Mouse (Mus musculus) ovary, postnatal 36 days (tissue): ENCODE results near the gene Plce1.
"Not testable (repeated sequence)": the region's sequence is repeated elsewhere in the genome, so short reads cannot be mapped to it uniquely, and the experiment has no call there.

Source experiments
- DNase-seq: peaks from one replicate; pipeline ENCODE4 v3.0.0; 2022; ENCODE audit warnings: low spot score, mixed read lengths

Gene Plce1

GRCm38 (mm10) chr19:38639805-38640204 lies 158.9 kb downstream of the Plce1 start:
- DNase-seq = peak; percentile 17

- not testable (repeated sequence) for DNase-seq
Observed at GRCm38 (mm10) chr19:38642515-38642914, 161.6 kb downstream of the Plce1 start.

- DNase-seq = no peak
Observed at GRCm38 (mm10) chr19:38644871-38645595, 164.1 kb downstream of the Plce1 start.

- no peak for DNase-seq
Observed at GRCm38 (mm10) chr19:38657980-38658379, 177.1 kb downstream of the Plce1 start.

- DNase-seq = no peak
Observed at GRCm38 (mm10) chr19:38665398-38665797, 184.5 kb downstream of the Plce1 start.

- DNase-seq = no peak
Observed at GRCm38 (mm10) chr19:38672015-38672600, 191.2 kb downstream of the Plce1 start.

GRCm38 (mm10) chr19:38673936-38674335 lies 193.0 kb downstream of the Plce1 start:
- DNase-seq = no peak

GRCm38 (mm10) chr19:38678655-38679054 lies 197.7 kb downstream of the Plce1 start:
- DNase-seq = no peak

GRCm38 (mm10) chr19:38679520-38679919 lies 198.6 kb downstream of the Plce1 start:
- DNase-seq = no peak

- no peak for DNase-seq
Observed at GRCm38 (mm10) chr19:38687326-38687725, 206.4 kb downstream of the Plce1 start.

GRCm38 (mm10) chr19:38688741-38689507 lies 208.0 kb downstream of the Plce1 start:
- no peak for DNase-seq

- no peak for DNase-seq
Observed at GRCm38 (mm10) chr19:38690276-38690675, 209.4 kb downstream of the Plce1 start.

GRCm38 (mm10) chr19:38691533-38691932 lies 210.6 kb downstream of the Plce1 start:
- no peak for DNase-seq

- DNase-seq = no peak
Observed at GRCm38 (mm10) chr19:38693331-38693730, 212.4 kb downstream of the Plce1 start.

- DNase-seq = no peak
Observed at GRCm38 (mm10) chr19:38693769-38694168, 212.9 kb downstream of the Plce1 start.

- no peak for DNase-seq
Observed at GRCm38 (mm10) chr19:38701776-38702175, 220.9 kb downstream of the Plce1 start.

- DNase-seq = no peak
Observed at GRCm38 (mm10) chr19:38704742-38705141, 223.8 kb downstream of the Plce1 start.

GRCm38 (mm10) chr19:38705244-38705643 lies 224.3 kb downstream of the Plce1 start:
- no peak for DNase-seq

GRCm38 (mm10) chr19:38706449-38706848 lies 225.5 kb downstream of the Plce1 start:
- DNase-seq = no peak

- DNase-seq = peak; percentile 9
Observed at GRCm38 (mm10) chr19:38709376-38709775, 228.5 kb downstream of the Plce1 start.

GRCm38 (mm10) chr19:38721808-38722207 lies 240.9 kb downstream of the Plce1 start:
- DNase-seq = no peak

- no peak for DNase-seq
Observed at GRCm38 (mm10) chr19:38722982-38723381, 242.1 kb downstream of the Plce1 start.

- no peak for DNase-seq
Observed at GRCm38 (mm10) chr19:38723969-38724368, 243.1 kb downstream of the Plce1 start.
